Mouse (Mus musculus): Measurements from ENCODE around the gene Prnd. TPM values are rescaled to one million over a fixed set of nuclear protein-coding genes. Genes with fewer than 3 reads are reported as not detected.

The Prnd gene
- polyA plus RNA-seq (2014; fragmentation: Illumina TruSeq; extraction: RNeasy Lipid Tissue Mini Kit (QIAGEN cat#74804); ENCODE audit: low read depth, low replicate concordance) = not detected

GRCm38 (mm10) chr2:131950598-131951095, at the start of gene Prnd:
Gene Prnd (plus strand): TSS chr2:131950861.

GRCm38 (mm10) chr2:131909683-131910572, 40.7 kb upstream of the Prnd start, which contains the start of the genes Prnp and Prn:
Gene Prnp (plus strand): TSS chr2:131909928.
Gene Prn (plus strand): TSS chr2:131909957.

Other genes with a start within 250 kb of the Prnd start
- not detected for gene Erv3, start 91.1 kb upstream of the Prnd start, polyA plus RNA-seq (2014; fragmentation: Illumina TruSeq; extraction: RNeasy Lipid Tissue Mini Kit (QIAGEN cat#74804); ENCODE audit: low read depth, low replicate concordance)
- gene Prnp, start 40.9 kb upstream of the Prnd start, polyA plus RNA-seq (2014; fragmentation: Illumina TruSeq; extraction: RNeasy Lipid Tissue Mini Kit (QIAGEN cat#74804); ENCODE audit: low read depth, low replicate concordance) = 36.0 TPM
- gene Prn, start 40.9 kb upstream of the Prnd start, polyA plus RNA-seq (2014; fragmentation: Illumina TruSeq; extraction: RNeasy Lipid Tissue Mini Kit (QIAGEN cat#74804); ENCODE audit: low read depth, low replicate concordance) = not detected
- 0.42 TPM for gene Rassf2, start 79.4 kb downstream of the Prnd start, polyA plus RNA-seq (2014; fragmentation: Illumina TruSeq; extraction: RNeasy Lipid Tissue Mini Kit (QIAGEN cat#74804); ENCODE audit: low read depth, low replicate concordance)
- 10.9 TPM for gene Slc23a2, start 194.2 kb downstream of the Prnd start, polyA plus RNA-seq (2014; fragmentation: Illumina TruSeq; extraction: RNeasy Lipid Tissue Mini Kit (QIAGEN cat#74804); ENCODE audit: low read depth, low replicate concordance)